Mouse (Mus musculus) liver, adult 2 months (tissue): ENCODE measurements at regions not wholly inside any gene's neighbourhood (a gene's known extent, or its start where the extent isn't known, plus 50 kb on each side); places are given as distances from the start of the nearest gene placed in this dataset.
"Not testable (repeated sequence)": the region's sequence is repeated elsewhere in the genome, so short reads cannot be mapped to it uniquely, and the experiment has no call there.

Experiments
- CTCF ChIP-seq: fragments of 200-500 bp; IDR thresholded peaks from 2 replicates; pipeline ENCODE4 v1.5.1; 2011; ENCODE audit warnings: low read depth, low read length, control low read depth
- POLR2A ChIP-seq: fragments of 200-500 bp; IDR thresholded peaks from 2 replicates; pipeline ENCODE4 v1.6.1; 2011; ENCODE audit warnings: low read length, control low read depth; ENCODE audit not compliant: insufficient read depth; ENCODE audit errors: extremely low read depth

DNA sequence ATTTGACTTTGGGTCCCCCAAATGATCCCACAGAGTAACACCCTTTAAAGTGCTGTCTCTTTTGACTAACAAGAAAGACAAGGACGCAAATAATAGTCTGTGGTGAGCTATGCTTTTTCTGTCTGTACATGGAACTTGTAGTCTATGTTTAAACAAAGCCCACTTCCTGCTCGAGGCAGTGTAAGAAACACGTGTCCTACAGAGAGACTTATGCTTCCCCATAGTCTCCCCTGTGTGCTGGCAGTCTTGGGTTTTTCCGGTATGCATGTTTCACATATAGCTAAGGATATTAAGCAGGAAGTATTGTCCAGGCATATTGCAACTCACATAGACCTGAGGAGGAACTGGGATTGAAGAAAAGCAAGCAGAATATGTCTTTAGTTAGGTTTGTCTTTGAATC is 586.3 kb upstream of the Olfr1507 start:
- not testable (repeated sequence) for TF ChIP-seq POLR2A, CTCF
